Comparison of ENCODE assay signal across 10 mouse cellular contexts in genomic region chr11:116440408-116441068, GRCm38 (mm10). TPM values are rescaled to one million over a fixed set of nuclear protein-coding genes. Genes with fewer than 3 reads are reported as not detected.
A peak's percentile ranks its signal among the peaks of the same experiment; 100 is the strongest.
DNase-seq lines count a peak whose midpoint lies in the region; TF ChIP-seq lines count a peak whose summit lies in the region.
"Had no signal": no experiment of that assay in that cellular context is flagged by ENCODE, and none has a peak within 500 bp of the region (broad histone marks: within the 10 kb centered on the region; RNA-seq: fewer than 3 reads in every experiment).

No protein-coding gene starts in this region.

- no peaks in the 10 kb centered on the region for H3K36me3 ChIP-seq in myocyte (ENCODE audit: control insufficient read depth, insufficient read depth)

- H3K4me3 ChIP-seq in myocyte, result no peak overlapping the region
- H3K4me3 ChIP-seq: embryonic facial prominence, embryonic 12.5 days had no signal

- H3ac ChIP-seq in myocyte (ENCODE audit: control insufficient read depth, insufficient read length), result no peak overlapping the region

- intact Hi-C loops in heart, postnatal 10 days (cut with DNase I), result no loop called here

- DNase-seq in gastrocnemius, adult 18-20 months (ENCODE audit: low spot score), result peak; percentile 44
- no peak for DNase-seq in gastrocnemius, postnatal 4 days (ENCODE audit: low spot score in 2 of 2)
- peak; percentile 44 for DNase-seq in lung, postnatal 10 days
- DNase-seq in lung, adult 18-20 months, result no peak
- peak; percentile 67 to 71 for DNase-seq in heart, postnatal 10 days
- DNase-seq in thymus, postnatal 36 days, result no peak
- no peak for DNase-seq in adrenal gland, postnatal 25 days
- DNase-seq: adrenal gland, adult 8-10 months had no signal

- H3K79me2 ChIP-seq in myocyte (ENCODE audit: control insufficient read depth, insufficient read depth), result peaks cover 11% of the 10 kb centered on the region

- H3K27me3 ChIP-seq in myocyte (ENCODE audit: control insufficient read depth, insufficient read depth, insufficient read length), result no peaks in the 10 kb centered on the region
- H3K27me3 ChIP-seq: embryonic facial prominence, embryonic 12.5 days had no signal

- no peak overlapping the region for H3K4me2 ChIP-seq in myocyte (ENCODE audit: low read depth)
- H3K4me2 ChIP-seq: embryonic facial prominence, embryonic 12.5 days had no signal

- peak; percentile 16 for TF ChIP-seq POLR2A in myocyte (IDR thresholded peaks at IDR 0.05; ENCODE audit: insufficient read length, low read depth)

TF ChIP-seq in myocyte, 11 proteins besides CTCF, POLR2A, EP300 and RAD21:
- TF ChIP-seq POLR2AphosphoS2 (IDR thresholded peaks at IDR 0.05; ENCODE audit: insufficient read length, low read depth) (peak; percentile 58), TCF3 (IDR thresholded peaks at IDR 0.05; ENCODE audit: insufficient read length, low read depth) (no peak)

RNA-seq across cellular contexts. Expression of gene Ubald2, which starts 6.6 kb away (rescaled TPM):
- total RNA-seq in gastrocnemius, adult 18-20 months (2021), result 10 to 100 TPM; 32.1 to 45.8 TPM
- total RNA-seq in gastrocnemius, postnatal 4 days (2021), result 10 to 100 TPM; 44.6 to 45.1 TPM
- 10 to 100 TPM; 47.2 to 49.4 TPM for total RNA-seq in heart, postnatal 10 days (2021)
- 120 TPM for polyA plus RNA-seq in myocyte (2012; fragmentation: generic; extraction: Trizol)
- total RNA-seq in adrenal gland, postnatal 25 days (2021), result 27.9 and 48.4 TPM in 2 replicates

RNA-seq across cellular contexts. Expression of gene Qrich2, which starts 25.5 kb away (rescaled TPM):
- not detected for total RNA-seq in gastrocnemius, adult 18-20 months (2021)
- total RNA-seq in gastrocnemius, postnatal 4 days (2021), result under 1 TPM; 0.02 to 0.10 TPM
- total RNA-seq in heart, postnatal 10 days (2021), result not detected
- not detected for polyA plus RNA-seq in myocyte (2012; fragmentation: generic; extraction: Trizol)
- total RNA-seq in adrenal gland, postnatal 25 days (2021), result not detected in 2 replicates

RNA-seq across cellular contexts. Expression of gene Rnf157, which starts 27.7 kb away (rescaled TPM):
- 10 to 100 TPM; 24.2 to 27.5 TPM for total RNA-seq in gastrocnemius, adult 18-20 months (2021)
- 10 to 100 TPM; 32.8 to 37.3 TPM for total RNA-seq in gastrocnemius, postnatal 4 days (2021)
- total RNA-seq in heart, postnatal 10 days (2021), result 10 to 100 TPM; 10.0 TPM
- 15.2 TPM for polyA plus RNA-seq in myocyte (2012; fragmentation: generic; extraction: Trizol)
- total RNA-seq in adrenal gland, postnatal 25 days (2021), result 8.5 and 8.9 TPM in 2 replicates

RNA-seq across cellular contexts. Expression of gene Prpsap1, which starts 53.5 kb away (rescaled TPM):
- total RNA-seq in gastrocnemius, adult 18-20 months (2021), result 10 to 100 TPM; 12.3 to 12.5 TPM
- 10 to 100 TPM; 43.3 to 49.6 TPM for total RNA-seq in gastrocnemius, postnatal 4 days (2021)
- total RNA-seq in heart, postnatal 10 days (2021), result 10 to 100 TPM; 45.3 to 45.8 TPM
- 78.2 TPM for polyA plus RNA-seq in myocyte (2012; fragmentation: generic; extraction: Trizol)
- 112 TPM in 2 replicates for total RNA-seq in adrenal gland, postnatal 25 days (2021)

Comparison
In these comparisons a context has a peak if more than half of its experiments do, and no peak if none do; other contexts are left out.
1. DNase-seq: peak in gastrocnemius, adult 18-20 months (single experiment), lung, postnatal 10 days (single experiment) and heart, postnatal 10 days (2 of 2); none in gastrocnemius, postnatal 4 days (0 of 2), lung, adult 18-20 months (0 of 2), thymus, postnatal 36 days (0 of 2) and adrenal gland, postnatal 25 days (single experiment).